Mouse (Mus musculus): ENCODE results near the gene Ing5.

DNA sequence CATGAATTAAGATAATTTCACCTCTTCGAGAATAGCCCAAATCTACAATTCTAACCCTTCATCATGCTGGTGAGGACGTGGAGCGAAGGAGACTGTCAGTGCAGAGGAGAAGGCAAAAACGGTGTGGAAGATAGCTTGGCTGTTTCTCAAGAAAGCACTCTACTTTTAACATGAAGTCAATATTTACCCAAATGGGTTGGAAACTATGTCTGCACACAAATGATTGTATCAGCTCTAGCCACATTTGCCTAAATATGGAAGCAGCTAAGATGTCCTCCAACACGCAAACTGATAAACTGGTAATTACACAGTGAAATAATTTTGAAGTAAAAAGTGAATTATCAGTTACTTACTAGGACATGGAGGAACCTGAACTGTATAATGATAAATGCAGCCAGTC, 994 bp upstream of the Ing5 start:
- TF ChIP-seq CTCF (IDR thresholded peaks at IDR 0.05; ENCODE audit: borderline replicate concordance, insufficient read depth, low read depth, low read length) (no peak), POLR2A (IDR thresholded peaks at IDR 0.05; ENCODE audit: borderline replicate concordance, insufficient read depth, low read length) (no peak)
